Mouse (Mus musculus) midbrain, embryonic 12.5 days (tissue): ENCODE measurements around the gene Tbc1d17. TPM values are rescaled to one million over a fixed set of nuclear protein-coding genes. Genes with fewer than 3 reads are reported as not detected.

ENCODE experiments used
- ATAC-seq: fragments of 200-750 bp; cut with Nextera tagmentation; 2 replicates; pipeline ENCODE4 v1.8.0; 2017; ENCODE audit warnings: low read depth, moderate TSS enrichment, moderate library complexity; ENCODE audit not compliant: low FRiP score
- H3K27ac ChIP-seq: fragments of 300-500 bp; sonication (generic); replicated peaks from 2 replicates; pipeline ENCODE4 v1.5.1; 2016; ENCODE audit warnings: mild to moderate bottlenecking
- H3K27me3 ChIP-seq: fragments of 300-500 bp; sonication (generic); 2 replicates; pipeline ENCODE4 v1.6.1; 2016; ENCODE audit warnings: mild to moderate bottlenecking
- H3K36me3 ChIP-seq: fragments of 300-500 bp; sonication (generic); 2 replicates; pipeline ENCODE4 v1.6.1; 2016
- H3K4me1 ChIP-seq: fragments of 300-500 bp; sonication (generic); 2 replicates; pipeline ENCODE4 v1.6.1; 2016
- H3K4me2 ChIP-seq: fragments of 300-500 bp; sonication (generic); replicated peaks from 2 replicates; pipeline ENCODE4 v1.6.1; 2016; ENCODE audit warnings: mild to moderate bottlenecking, moderate library complexity
- H3K4me3 ChIP-seq: fragments of 300-500 bp; sonication (generic); 2 replicates; pipeline ENCODE4 v1.5.1; 2016; ENCODE audit warnings: mild to moderate bottlenecking
- H3K9ac ChIP-seq: fragments of 300-500 bp; sonication (generic); replicated peaks from 2 replicates; pipeline ENCODE4 v1.6.1; 2016; ENCODE audit warnings: mild to moderate bottlenecking, moderate library complexity
- H3K9me3 ChIP-seq: fragments of 300-500 bp; sonication (generic); 2 replicates; pipeline ENCODE4 v1.6.1; 2016; ENCODE audit warnings: mild to moderate bottlenecking
- WGBS: fragments of 180-500 bp; shearing (Covaris S2); methylation state at CpG from one replicate; pipeline ENCODE4 v1.1.7; 2016; 5-methylcytosine and 5-hydroxymethylcytosine counted together
- microRNA counts: library from miRNA; unstranded; fragments of <30 nt; microRNA quantifications from one replicate; lab custom pipeline; 2017
- microRNA-seq: library from miRNA; unstranded; fragments of <30 nt; microRNA quantifications from one replicate; pipeline ENCODE4, GENCODE M21; 2017
- polyA plus RNA-seq: library from polyadenylated mRNA; unstranded; fragments of >200 nt; fragmentation: Nextera tagmentation; extraction: Ambion mirVana; gene quantifications from 2 replicates; pipeline ENCODE4 v1.2.1, GENCODE M21; 2016

The Tbc1d17 gene
- polyA plus RNA-seq, 1 experiment from 2014 or later, result 101 TPM

GRCm38 (mm10) chr7:44792781-44793180 is 56.1 kb downstream of the Tbc1d17 start:
- Histone ChIP-seq H3K4me1 (no peaks in the 10 kb centered on the region), H3K27me3 (no peaks in the 10 kb centered on the region), H3K36me3 (no peaks in the 10 kb centered on the region), H3K9ac (no peak overlapping the region), H3K4me3 (no peak overlapping the region), H3K27ac (no peak overlapping the region), H3K9me3 (no peaks in the 10 kb centered on the region), H3K4me2 (no peak overlapping the region)
- no peak for ATAC-seq
- 91% methylated on average over 6 of the region's 6 CpGs for WGBS

GRCm38 (mm10) chr7:44790066-44790465 is 58.8 kb downstream of the Tbc1d17 start:
- no peak for ATAC-seq

GRCm38 (mm10) chr7:44789531-44789930 is 59.3 kb downstream of the Tbc1d17 start:
- no peak for ATAC-seq
- H3K4me2 ChIP-seq, result no peak overlapping the region
- no peaks in the 10 kb centered on the region for H3K9me3 ChIP-seq
- 82% methylated on average over 3 of the region's 3 CpGs for WGBS
- no peak overlapping the region for H3K9ac ChIP-seq
- H3K4me3 ChIP-seq, result no peak overlapping the region
- H3K36me3 ChIP-seq, result no peaks in the 10 kb centered on the region
- no peaks in the 10 kb centered on the region for H3K4me1 ChIP-seq
- no peaks in the 10 kb centered on the region for H3K27me3 ChIP-seq
- no peak overlapping the region for H3K27ac ChIP-seq

More at GRCm38 (mm10) chr7:44790066-44790465, 58.8 kb downstream of the Tbc1d17 start:
- Histone ChIP-seq H3K4me1 (no peaks in the 10 kb centered on the region), H3K9me3 (no peaks in the 10 kb centered on the region), H3K27me3 (no peaks in the 10 kb centered on the region), H3K4me3 (no peak overlapping the region), H3K36me3 (no peaks in the 10 kb centered on the region), H3K4me2 (no peak overlapping the region), H3K9ac (no peak overlapping the region), H3K27ac (no peak overlapping the region)
- 62% methylated on average over 4 of the region's 4 CpGs for WGBS

MicroRNAs within 50 kb of the gene (microRNA counts, 519-probe panel; counts per million panel counts)
- microRNA mmu-miR-707 (lab: Ali Mortazavi, UCI), result not detected

Small RNA genes lying within 50 kb of the gene (microRNA-seq; reads per million reads assigned to microRNA genes)
- not detected for gene Mir707

Other genes starting within 250 kb of the Tbc1d17 start
- gene Myh14, start 178.2 kb downstream of the Tbc1d17 start, polyA plus RNA-seq, result 1.9 and 2.3 TPM in 2 replicates
- not detected in 2 replicates for gene Izumo2, start 140.3 kb downstream of the Tbc1d17 start, polyA plus RNA-seq
- gene Vrk3, start 100.7 kb downstream of the Tbc1d17 start, polyA plus RNA-seq, result 38.4 and 43.7 TPM in 2 replicates
- 2.9 and 3.5 TPM in 2 replicates for gene Zfp473, start 98.0 kb downstream of the Tbc1d17 start, polyA plus RNA-seq
- gene Nup62, start 33.0 kb downstream of the Tbc1d17 start, polyA plus RNA-seq, result 84.9 and 93.4 TPM in 2 replicates
- gene Il4i1, start 32.7 kb downstream of the Tbc1d17 start, polyA plus RNA-seq, result 1.4 TPM in 2 replicates
- 5.6 and 6.3 TPM in 2 replicates for gene Atf5, start 32.4 kb downstream of the Tbc1d17 start, polyA plus RNA-seq
- 92.0 and 99.2 TPM in 2 replicates for gene Akt1s1, start 88 bp downstream of the Tbc1d17 start, polyA plus RNA-seq
- gene Pnkp, start 8.1 kb upstream of the Tbc1d17 start, polyA plus RNA-seq, result 36.4 and 44.0 TPM in 2 replicates
- 605 and 652 TPM in 2 replicates for gene Ptov1, start 20.7 kb upstream of the Tbc1d17 start, polyA plus RNA-seq
- 177 and 180 TPM in 2 replicates for gene Med25, start 43.6 kb upstream of the Tbc1d17 start, polyA plus RNA-seq
- gene Fuz, start 47.0 kb upstream of the Tbc1d17 start, polyA plus RNA-seq, result 25.8 and 29.7 TPM in 2 replicates
- 91.0 and 92.9 TPM in 2 replicates for gene Ap2a1, start 80.4 kb upstream of the Tbc1d17 start, polyA plus RNA-seq
- 0.20 TPM in 1 of 2 replicates, not detected in the other for gene Tsks, start 94.1 kb upstream of the Tbc1d17 start, polyA plus RNA-seq
- 40.6 and 43.7 TPM in 2 replicates for gene Cpt1c, start 125.8 kb upstream of the Tbc1d17 start, polyA plus RNA-seq
- 643 and 658 TPM in 2 replicates for gene Prmt1, start 137.5 kb upstream of the Tbc1d17 start, polyA plus RNA-seq
- 66.7 and 70.6 TPM in 2 replicates for gene Irf3, start 148.6 kb upstream of the Tbc1d17 start, polyA plus RNA-seq
- 50.5 and 54.7 TPM in 2 replicates for gene Bcl2l12, start 149.6 kb upstream of the Tbc1d17 start, polyA plus RNA-seq
- gene Scaf1, start 167.3 kb upstream of the Tbc1d17 start, polyA plus RNA-seq, result 48.1 and 52.4 TPM in 2 replicates
- gene Rras, start 168.9 kb upstream of the Tbc1d17 start, polyA plus RNA-seq, result 15.6 and 17.3 TPM in 2 replicates
- gene Prr12, start 203.8 kb upstream of the Tbc1d17 start, polyA plus RNA-seq, result 13.7 and 14.1 TPM in 2 replicates
- 53.6 and 54.6 TPM in 2 replicates for gene Nosip, start 213.3 kb upstream of the Tbc1d17 start, polyA plus RNA-seq
- 15.9 and 17.8 TPM in 2 replicates for gene Prrg2, start 213.6 kb upstream of the Tbc1d17 start, polyA plus RNA-seq
- 106 and 151 TPM in 2 replicates for gene Rcn3, start 243.1 kb upstream of the Tbc1d17 start, polyA plus RNA-seq